Mouse (Mus musculus) hindbrain, embryonic 13.5 days (tissue): ENCODE measurements around the gene Rack1. TPM values are rescaled to one million over a fixed set of nuclear protein-coding genes. Genes with fewer than 3 reads are reported as not detected.
A peak's percentile ranks its signal among the peaks of the same experiment; 100 is the strongest.
"Not testable (repeated sequence)": the region's sequence is repeated elsewhere in the genome, so short reads cannot be mapped to it uniquely, and the experiment has no call there.

ENCODE experiments used
- ATAC-seq: fragments of 200-750 bp; cut with Nextera tagmentation; 2 replicates; pipeline ENCODE4 v1.8.0; 2017; ENCODE audit warnings: moderate TSS enrichment; ENCODE audit not compliant: low FRiP score
- H3K27ac ChIP-seq: fragments of 300-500 bp; sonication (generic); 2 replicates; pipeline ENCODE4 v1.5.1; 2015; ENCODE audit warnings: inconsistent platforms, mild to moderate bottlenecking, moderate library complexity
- H3K27me3 ChIP-seq: fragments of 300-500 bp; sonication (generic); 2 replicates; pipeline ENCODE4 v1.6.1; 2015; ENCODE audit warnings: mild to moderate bottlenecking, inconsistent platforms
- H3K36me3 ChIP-seq: fragments of 300-500 bp; sonication (generic); 2 replicates; pipeline ENCODE4 v1.6.1; 2015; ENCODE audit warnings: mild to moderate bottlenecking, inconsistent platforms
- H3K4me1 ChIP-seq: fragments of 300-500 bp; sonication (generic); replicated peaks from 2 replicates; pipeline ENCODE4 v1.6.1; 2015; ENCODE audit warnings: inconsistent platforms
- H3K4me2 ChIP-seq: fragments of 300-500 bp; sonication (generic); 2 replicates; pipeline ENCODE4 v1.6.1; 2015; ENCODE audit warnings: inconsistent platforms, mild to moderate bottlenecking, moderate library complexity
- H3K4me3 ChIP-seq: fragments of 300-500 bp; sonication (generic); 2 replicates; pipeline ENCODE4 v1.5.1; 2015; ENCODE audit warnings: mild to moderate bottlenecking, inconsistent platforms
- H3K9ac ChIP-seq: fragments of 300-500 bp; sonication (generic); 2 replicates; pipeline ENCODE4 v1.6.1; 2015; ENCODE audit warnings: mild to moderate bottlenecking, inconsistent platforms
- H3K9me3 ChIP-seq: fragments of 300-500 bp; sonication (generic); 2 replicates; pipeline ENCODE4 v1.6.1; 2016; ENCODE audit warnings: inconsistent platforms
- WGBS: fragments of 180-500 bp; shearing (Covaris S2); methylation state at CpG from one replicate; pipeline ENCODE4 v1.1.7; 2015; 5-methylcytosine and 5-hydroxymethylcytosine counted together
- polyA plus RNA-seq: library from polyadenylated mRNA; unstranded; fragments of >200 nt; fragmentation: Nextera tagmentation; extraction: Ambion mirVana; gene quantifications from 2 replicates; pipeline ENCODE4 v1.2.1, GENCODE M21; 2015

Gene Rack1
- polyA plus RNA-seq, 1 experiment from 2014 or later, result 448 TPM

- Histone ChIP-seq H3K27me3 (no peaks in the 10 kb centered on the region), H3K36me3 (peaks cover 45% of the 10 kb centered on the region), H3K27ac (no peak overlapping the region), H3K4me3 (no peak overlapping the region), H3K9me3 (no peaks in the 10 kb centered on the region), H3K4me1 (peaks cover 33% of the 10 kb centered on the region), H3K4me2 (no peak overlapping the region), H3K9ac (peak overlapping the region; percentile 30; the same call in 1 of the 2 replicates)
- ATAC-seq, result no peak
These were observed 13.7 kb downstream of the Rack1 start for GRCm38 (mm10) chr11:48813782-48814181.

GRCm38 (mm10) chr11:48815851-48816250 lies 15.7 kb downstream of the Rack1 start:
- Histone ChIP-seq H3K4me2 (peak overlapping the region; percentile 81), H3K9me3 (no peaks in the 10 kb centered on the region), H3K4me3 (peak overlapping the region; percentile 76), H3K27ac (no peak overlapping the region), H3K36me3 (peaks cover 26% of the 10 kb centered on the region), H3K4me1 (peaks cover 33% of the 10 kb centered on the region), H3K9ac (peak overlapping the region; percentile 82), H3K27me3 (no peaks in the 10 kb centered on the region)
- ATAC-seq, result no peak
- 80% methylated on average over 16 of the region's 16 CpGs for WGBS

- Histone ChIP-seq H3K9me3 (no peaks in the 10 kb centered on the region), H3K4me3 (peak overlapping the region; percentile 76), H3K36me3 (peaks cover 21% of the 10 kb centered on the region), H3K27ac (peak overlapping the region; percentile 97), H3K4me2 (peak overlapping the region; percentile 81), H3K4me1 (peaks cover 33% of the 10 kb centered on the region), H3K9ac (peak overlapping the region; percentile 82), H3K27me3 (0 out of 2 replicates have a peak, but pooled peaks cover 3% of the 10 kb centered on the region)
- 5% methylated on average over 23 of the region's 23 CpGs for WGBS
- peak; percentile 68 for ATAC-seq
These were observed 16.2 kb downstream of the Rack1 start for GRCm38 (mm10) chr11:48816281-48816781.

GRCm38 (mm10) chr11:48816800-48817665 lies 16.9 kb downstream of the Rack1 start, which contains the start of gene Trim41:
Gene Trim41, minus strand, starts transcription at chr11:48817353.
- H3K9ac ChIP-seq, result peak within 1 kb of the TSS; percentile 82
- H3K27ac ChIP-seq, result peak within 1 kb of the TSS; percentile 97
- H3K4me1 ChIP-seq, result peaks cover 33% of the 10 kb centered on the region
- 0 out of 2 replicates have a peak, but pooled peaks cover 3% of the 10 kb centered on the region for H3K27me3 ChIP-seq
- H3K9me3 ChIP-seq, result no peaks in the 10 kb centered on the region
- peak; percentile 98 for ATAC-seq
- peak within 1 kb of the TSS; percentile 76 for H3K4me3 ChIP-seq
- under 1% methylated on average over 73 of the region's 77 CpGs for WGBS
- H3K4me2 ChIP-seq, result peak within 1 kb of the TSS; percentile 81
- peaks cover 14% of the 10 kb centered on the region for H3K36me3 ChIP-seq

GRCm38 (mm10) chr11:48817794-48818193 lies 17.7 kb downstream of the Rack1 start:
- no peak for ATAC-seq
- 10% methylated on average over 9 of the region's 9 CpGs for WGBS
- peak overlapping the region; percentile 82 for H3K9ac ChIP-seq
- H3K27ac ChIP-seq, result peak overlapping the region; percentile 97
- peaks cover 33% of the 10 kb centered on the region for H3K4me1 ChIP-seq
- H3K4me3 ChIP-seq, result peak overlapping the region; percentile 76
- peak overlapping the region; percentile 81 for H3K4me2 ChIP-seq
- peaks cover 8% of the 10 kb centered on the region; the same call in 1 of the 2 replicates for H3K36me3 ChIP-seq
- H3K27me3 ChIP-seq, result peaks cover 9% of the 10 kb centered on the region
- no peaks in the 10 kb centered on the region for H3K9me3 ChIP-seq

GRCm38 (mm10) chr11:48818346-48818745 lies 18.2 kb downstream of the Rack1 start:
- H3K27me3 ChIP-seq, result peaks cover 11% of the 10 kb centered on the region
- peak overlapping the region; percentile 76 for H3K4me3 ChIP-seq

GRCm38 (mm10) chr11:48819614-48820307 lies 19.6 kb downstream of the Rack1 start:
- no peaks in the 10 kb centered on the region for H3K9me3 ChIP-seq
- H3K36me3 ChIP-seq, result no peaks in the 10 kb centered on the region
- no peak overlapping the region for H3K4me2 ChIP-seq
- H3K4me3 ChIP-seq, result no peak overlapping the region
- H3K9ac ChIP-seq, result no peak overlapping the region
- WGBS, result 80% methylated on average over 7 of the region's 7 CpGs
- H3K4me1 ChIP-seq, result peaks cover 24% of the 10 kb centered on the region
- peaks cover 23% of the 10 kb centered on the region for H3K27me3 ChIP-seq
- ATAC-seq, result no peak
- no peak overlapping the region for H3K27ac ChIP-seq

More at GRCm38 (mm10) chr11:48818346-48818745, 18.2 kb downstream of the Rack1 start:
- Histone ChIP-seq H3K4me2 (peak overlapping the region; percentile 81), H3K9ac (peak overlapping the region; percentile 82), H3K27ac (0 out of 2 replicates have a peak overlapping the region, but pooled peaks have one; percentile 97), H3K4me1 (peaks cover 29% of the 10 kb centered on the region), H3K36me3 (peaks cover 2% of the 10 kb centered on the region; the same call in 1 of the 2 replicates), H3K9me3 (no peaks in the 10 kb centered on the region)
- ATAC-seq, result no peak
- WGBS, result under 1% methylated on average over 16 of the region's 16 CpGs

- Histone ChIP-seq H3K4me2 (no peak overlapping the region), H3K27ac (no peak overlapping the region), H3K4me3 (no peak overlapping the region), H3K9me3 (no peaks in the 10 kb centered on the region), H3K9ac (no peak overlapping the region), H3K27me3 (peaks cover 27% of the 10 kb centered on the region), H3K36me3 (no peaks in the 10 kb centered on the region), H3K4me1 (peaks cover 19% of the 10 kb centered on the region)
- no peak for ATAC-seq
These were observed 20.2 kb downstream of the Rack1 start for GRCm38 (mm10) chr11:48820308-48820674.

GRCm38 (mm10) chr11:48821299-48821698 lies 21.2 kb downstream of the Rack1 start:
- not testable (repeated sequence) for ATAC-seq

GRCm38 (mm10) chr11:48822768-48823512 lies 22.8 kb downstream of the Rack1 start:
- H3K27ac ChIP-seq, result no peak overlapping the region
- H3K36me3 ChIP-seq, result no peaks in the 10 kb centered on the region
- H3K4me3 ChIP-seq, result peak overlapping the region; percentile 27
- H3K9me3 ChIP-seq, result no peaks in the 10 kb centered on the region
- no peak for ATAC-seq
- 39% methylated on average over 14 of the region's 14 CpGs for WGBS
- H3K4me1 ChIP-seq, result peaks cover 18% of the 10 kb centered on the region
- H3K4me2 ChIP-seq, result peak overlapping the region; percentile 51
- peaks cover 31% of the 10 kb centered on the region for H3K27me3 ChIP-seq
- no peak overlapping the region for H3K9ac ChIP-seq

More at GRCm38 (mm10) chr11:48821299-48821698, 21.2 kb downstream of the Rack1 start:
- H3K4me2 ChIP-seq, H3K9ac ChIP-seq, H3K4me3 ChIP-seq, H3K36me3 ChIP-seq, H3K4me1 ChIP-seq, H3K27ac ChIP-seq, H3K9me3 ChIP-seq: not testable (repeated sequence)
- H3K27me3 ChIP-seq, result peaks cover 27% of the 10 kb centered on the region
- WGBS, result 85% methylated on average over 14 of the region's 14 CpGs

GRCm38 (mm10) chr11:48823536-48823972 lies 23.4 kb downstream of the Rack1 start:
- H3K36me3 ChIP-seq, result no peaks in the 10 kb centered on the region
- peaks cover 18% of the 10 kb centered on the region for H3K4me1 ChIP-seq
- no peak overlapping the region for H3K27ac ChIP-seq
- no peaks in the 10 kb centered on the region for H3K9me3 ChIP-seq
- no peak for ATAC-seq
- under 1% methylated on average over 15 of the region's 15 CpGs for WGBS
- no peak overlapping the region for H3K9ac ChIP-seq
- H3K27me3 ChIP-seq, result peaks cover 32% of the 10 kb centered on the region
- peak overlapping the region; percentile 27 for H3K4me3 ChIP-seq
- H3K4me2 ChIP-seq, result peak overlapping the region; percentile 51
